Mouse (Mus musculus) hindbrain, postnatal 0 days (tissue): ENCODE results near the gene Nfia. TPM values are rescaled to one million over a fixed set of nuclear protein-coding genes. Genes with fewer than 3 reads are reported as not detected.

Source experiments
- ATAC-seq: fragments of 200-750 bp; cut with Nextera tagmentation; 2 replicates; pipeline ENCODE4 v1.8.0; 2017; ENCODE audit warnings: mild to moderate bottlenecking, moderate TSS enrichment, moderate library complexity
- DNase-seq: peaks from one replicate; pipeline ENCODE4 v3.0.0-alpha.2; 2015; ENCODE audit warnings: low spot score
- H3K27ac ChIP-seq: fragments of 300-500 bp; sonication (generic); 2 replicates; pipeline ENCODE4 v1.5.1; 2014; ENCODE audit warnings: mild to moderate bottlenecking
- H3K27me3 ChIP-seq: fragments of 300-500 bp; sonication (generic); 2 replicates; pipeline ENCODE4 v1.6.1; 2014; ENCODE audit warnings: low read length, mixed read lengths; ENCODE audit not compliant: insufficient read depth
- H3K36me3 ChIP-seq: fragments of 300-500 bp; sonication (generic); 2 replicates; pipeline ENCODE4 v1.6.1; 2014; ENCODE audit warnings: low read length, mixed read lengths; ENCODE audit not compliant: insufficient read depth
- H3K4me1 ChIP-seq: fragments of 300-500 bp; sonication (generic); 2 replicates; pipeline ENCODE4 v1.6.1; 2014; ENCODE audit warnings: antibody characterized with exemption, low read length, mixed read lengths; ENCODE audit not compliant: insufficient read depth
- H3K4me2 ChIP-seq: fragments of 300-500 bp; sonication (generic); 2 replicates; pipeline ENCODE4 v1.6.1; 2014; ENCODE audit warnings: low read depth, mild to moderate bottlenecking, low read length, moderate library complexity, mixed read lengths
- H3K4me3 ChIP-seq: fragments of 300-500 bp; sonication (generic); 2 replicates; pipeline ENCODE4 v1.5.1; 2014; ENCODE audit warnings: low read length
- H3K9ac ChIP-seq: fragments of 300-500 bp; sonication (generic); replicated peaks from 2 replicates; pipeline ENCODE4 v1.6.1; 2014; ENCODE audit warnings: mild to moderate bottlenecking, low read length, moderate library complexity, mixed read lengths
- H3K9me3 ChIP-seq: fragments of 300-500 bp; sonication (generic); 2 replicates; pipeline ENCODE4 v1.6.1; 2016; ENCODE audit warnings: low read length, mixed read lengths
- CTCF ChIP-seq: IDR thresholded peaks from 2 replicates; pipeline ENCODE4 v1.5.1; 2016; ENCODE audit warnings: antibody characterized with exemption, control low read depth, low read depth
- WGBS: fragments of 180-500 bp; shearing (Covaris S2); extraction: QIAGEN DNeasy Blood & Tissue Kit; methylation state at CpG from one replicate; pipeline ENCODE4 v1.1.7; 2014; 5-methylcytosine and 5-hydroxymethylcytosine counted together
- polyA plus RNA-seq: library from polyadenylated mRNA; unstranded; fragments of >200 nt; fragmentation: Nextera tagmentation; extraction: Ambion mirVana; gene quantifications from 2 replicates; pipeline ENCODE4 v1.2.1, GENCODE M21; 2015
- total RNA-seq: library from RNA; depleted of rRNA; stranded (reverse); fragments of >200 nt; gene quantifications from 2 replicates; pipeline ENCODE4 v1.2.3, GENCODE M21; 2014

The Nfia gene
- total and polyA plus RNA-seq, 2 experiments from 2014 or later: 71.0 to 97.2 TPM

- no peaks in the 10 kb centered on the region for H3K27me3 ChIP-seq
- 63% methylated on average over 4 of the region's 4 CpGs for WGBS
- H3K4me1 ChIP-seq: peaks cover 8% of the 10 kb centered on the region; the same call in 1 of the 2 replicates
- no peak for TF ChIP-seq CTCF
- H3K9me3 ChIP-seq: no peaks in the 10 kb centered on the region
- H3K4me2 ChIP-seq: no peak overlapping the region
- no peak overlapping the region for H3K9ac ChIP-seq
- DNase-seq (no peak), ATAC-seq (no peak)
- no peaks in the 10 kb centered on the region for H3K36me3 ChIP-seq
- H3K27ac ChIP-seq: no peak overlapping the region
- no peak overlapping the region for H3K4me3 ChIP-seq
These were observed 167.5 kb downstream of the Nfia start for GRCm38 (mm10) chr4:97939920-97940520.

- Histone ChIP-seq H3K36me3 (no peaks in the 10 kb centered on the region), H3K4me2 (no peak overlapping the region), H3K9me3 (no peaks in the 10 kb centered on the region), H3K9ac (no peak overlapping the region), H3K4me1 (0 out of 2 replicates have a peak, but pooled peaks cover under 1% of the 10 kb centered on the region), H3K27ac (no peak overlapping the region), H3K4me3 (no peak overlapping the region), H3K27me3 (no peaks in the 10 kb centered on the region)
- WGBS: 77% methylated on average over 8 of the region's 8 CpGs
- TF ChIP-seq CTCF: no peak
- no peak for DNase-seq
- no peak for ATAC-seq
These were observed 169.1 kb downstream of the Nfia start for GRCm38 (mm10) chr4:97941616-97942015.

- WGBS: 92% methylated on average over 2 of the region's 2 CpGs
These were observed 171.8 kb downstream of the Nfia start for GRCm38 (mm10) chr4:97944309-97944708.

GRCm38 (mm10) chr4:97947484-97947883 lies 174.9 kb downstream of the Nfia start:
- Histone ChIP-seq H3K4me3 (no peak overlapping the region), H3K27ac (peak overlapping the region; percentile 51; the same call in 1 of the 2 replicates), H3K9me3 (no peaks in the 10 kb centered on the region), H3K4me2 (no peak overlapping the region), H3K9ac (no peak overlapping the region), H3K27me3 (no peaks in the 10 kb centered on the region), H3K4me1 (peaks cover 10% of the 10 kb centered on the region; the same call in 1 of the 2 replicates), H3K36me3 (no peaks in the 10 kb centered on the region)
- ATAC-seq (no peak), DNase-seq (no peak)
- WGBS: 53% methylated on average over 5 of the region's 5 CpGs
- no peak for TF ChIP-seq CTCF

More at GRCm38 (mm10) chr4:97944309-97944708, 171.8 kb downstream of the Nfia start:
- Histone ChIP-seq H3K27me3 (no peaks in the 10 kb centered on the region), H3K9ac (no peak overlapping the region), H3K36me3 (no peaks in the 10 kb centered on the region), H3K27ac (no peak overlapping the region), H3K4me2 (no peak overlapping the region), H3K4me3 (no peak overlapping the region), H3K4me1 (peaks cover 7% of the 10 kb centered on the region; the same call in 1 of the 2 replicates), H3K9me3 (no peaks in the 10 kb centered on the region)
- ATAC-seq (no peak), DNase-seq (no peak)
- TF ChIP-seq CTCF: no peak

- DNase-seq (peak; percentile 67), ATAC-seq (peak; percentile 58)
- Histone ChIP-seq H3K4me3 (no peak overlapping the region), H3K27ac (peak overlapping the region; percentile 51), H3K4me1 (peaks cover 10% of the 10 kb centered on the region; the same call in 1 of the 2 replicates), H3K9ac (no peak overlapping the region), H3K36me3 (no peaks in the 10 kb centered on the region), H3K4me2 (peak overlapping the region; percentile 29; the same call in 1 of the 2 replicates), H3K9me3 (no peaks in the 10 kb centered on the region), H3K27me3 (no peaks in the 10 kb centered on the region)
- no peak for TF ChIP-seq CTCF
- WGBS: 11% methylated on average over 8 of the region's 8 CpGs
These were observed 175.7 kb downstream of the Nfia start for GRCm38 (mm10) chr4:97948250-97948649.

- Histone ChIP-seq H3K27me3 (no peaks in the 10 kb centered on the region), H3K9ac (no peak overlapping the region), H3K9me3 (no peaks in the 10 kb centered on the region), H3K36me3 (no peaks in the 10 kb centered on the region), H3K27ac (no peak overlapping the region), H3K4me2 (no peak overlapping the region), H3K4me1 (peaks cover 10% of the 10 kb centered on the region), H3K4me3 (no peak overlapping the region)
- no peak for TF ChIP-seq CTCF
- WGBS: 47% methylated on average over 10 of the region's 10 CpGs
- no peak for ATAC-seq
- peak; percentile 65 for DNase-seq
These were observed 178.0 kb downstream of the Nfia start for GRCm38 (mm10) chr4:97950341-97951071.
